Mouse (Mus musculus): Measurements from ENCODE around the gene Csgalnact2. TPM values are rescaled to one million over a fixed set of nuclear protein-coding genes. Genes with fewer than 3 reads are reported as not detected.

Csgalnact2 gene
- 13.4 and 14.9 TPM in 2 replicates for polyA plus RNA-seq (2015; fragmentation: Nextera tagmentation; extraction: Ambion mirVana)

- DNase-seq (ENCODE audit: low spot score), result peak; percentile 91
Observed at GRCm38 (mm10) chr6:118138731-118139709, at the start of gene Csgalnact2. Csgalnact2 (minus strand) TSS chr6:118139140.

- DNase-seq (ENCODE audit: low spot score), result no peak
Observed at GRCm38 (mm10) chr6:118188599-118188998, 49.7 kb upstream of the Csgalnact2 start.

GRCm38 (mm10) chr6:118187285-118187641 lies 48.3 kb upstream of the Csgalnact2 start:
- no peak for DNase-seq (ENCODE audit: low spot score)

- no peak for DNase-seq (ENCODE audit: low spot score)
Observed at GRCm38 (mm10) chr6:118186620-118187284, 47.8 kb upstream of the Csgalnact2 start.

- no peak for DNase-seq (ENCODE audit: low spot score)
Observed at GRCm38 (mm10) chr6:118184126-118184525, 45.2 kb upstream of the Csgalnact2 start.

GRCm38 (mm10) chr6:118180085-118180423 lies 41.1 kb upstream of the Csgalnact2 start:
- no peak for DNase-seq (ENCODE audit: low spot score)

GRCm38 (mm10) chr6:118179316-118180084 lies 40.6 kb upstream of the Csgalnact2 start:
- peak; percentile 70 for DNase-seq (ENCODE audit: low spot score)

GRCm38 (mm10) chr6:118173975-118174328 lies 35.0 kb upstream of the Csgalnact2 start:
- no peak for DNase-seq (ENCODE audit: low spot score)

- DNase-seq (ENCODE audit: low spot score), result no peak
Observed at GRCm38 (mm10) chr6:118173251-118173974, 34.5 kb upstream of the Csgalnact2 start.

- no peak for DNase-seq (ENCODE audit: low spot score)
Observed at GRCm38 (mm10) chr6:118171386-118171785, 32.4 kb upstream of the Csgalnact2 start.

GRCm38 (mm10) chr6:118168106-118168505 lies 29.2 kb upstream of the Csgalnact2 start:
- no peak for DNase-seq (ENCODE audit: low spot score)

GRCm38 (mm10) chr6:118167013-118167412 lies 28.1 kb upstream of the Csgalnact2 start:
- DNase-seq (ENCODE audit: low spot score), result peak; percentile 82

- DNase-seq (ENCODE audit: low spot score), result no peak
Observed at GRCm38 (mm10) chr6:118165516-118165915, 26.6 kb upstream of the Csgalnact2 start.

GRCm38 (mm10) chr6:118164691-118165090 lies 25.8 kb upstream of the Csgalnact2 start:
- no peak for DNase-seq (ENCODE audit: low spot score)

GRCm38 (mm10) chr6:118163086-118163485 lies 24.1 kb upstream of the Csgalnact2 start:
- no peak for DNase-seq (ENCODE audit: low spot score)

GRCm38 (mm10) chr6:118162457-118163082 lies 23.6 kb upstream of the Csgalnact2 start:
- DNase-seq (ENCODE audit: low spot score), result no peak

GRCm38 (mm10) chr6:118153091-118153490 lies 14.2 kb upstream of the Csgalnact2 start:
- DNase-seq (ENCODE audit: low spot score), result no peak

GRCm38 (mm10) chr6:118150988-118151387 lies 12.0 kb upstream of the Csgalnact2 start:
- DNase-seq (ENCODE audit: low spot score), result no peak

- no peak for DNase-seq (ENCODE audit: low spot score)
Observed at GRCm38 (mm10) chr6:118150538-118150937, 11.6 kb upstream of the Csgalnact2 start.

- DNase-seq (ENCODE audit: low spot score), result no peak
Observed at GRCm38 (mm10) chr6:118150128-118150527, 11.2 kb upstream of the Csgalnact2 start.

GRCm38 (mm10) chr6:118140961-118141360 lies 2.0 kb upstream of the Csgalnact2 start:
- no peak for DNase-seq (ENCODE audit: low spot score)
